Mouse (Mus musculus) CH12.LX (cell line): ENCODE data around the gene B3gntl1. TPM values are rescaled to one million over a fixed set of nuclear protein-coding genes. Genes with fewer than 3 reads are reported as not detected.

ENCODE experiments used
- DNase-seq: peaks from one replicate; pipeline ENCODE4 v3.0.0-alpha.2; 2013; ENCODE audit errors: extremely low read depth
- H3K27ac ChIP-seq: 2 replicates; pipeline ENCODE4 v1.5.1; 2012; ENCODE audit warnings: low read depth, mild to moderate bottlenecking, control low read depth, moderate library complexity; ENCODE audit not compliant: insufficient read depth
- H3K27me3 ChIP-seq: replicated peaks from 2 replicates; pipeline ENCODE3; 2012; ENCODE audit warnings: inconsistent platforms
- H3K36me3 ChIP-seq, 2 experiments: replicated peaks in 1 of 2; 2 replicates each; pipeline versions ENCODE3 to v1.6.1; 2012; ENCODE audit warnings: inconsistent platforms in 1 of 2, low read length in 1 of 2, mild to moderate bottlenecking in 1 of 2, mixed read lengths in 1 of 2, moderate library complexity in 1 of 2; ENCODE audit not compliant: control insufficient read depth in 1 of 2, insufficient read depth in 1 of 2
- H3K4me1 ChIP-seq, 2 experiments: 2 replicates each; pipeline ENCODE4 v1.6.1; 2012; ENCODE audit warnings: inconsistent platforms in 1 of 2, moderate library complexity in 1 of 2; ENCODE audit not compliant: insufficient read depth in 2 of 2, control insufficient read depth in 1 of 2
- H3K4me2 ChIP-seq: 2 replicates; pipeline ENCODE4 v1.6.1; 2012; ENCODE audit warnings: low read depth, mild to moderate bottlenecking, control low read depth; ENCODE audit not compliant: poor library complexity, insufficient read depth, severe bottlenecking
- H3K4me3 ChIP-seq, 3 experiments: fragments of 150-350 bp in 1 of 3; sonication (generic) in 1 of 3; replicated peaks in 1 of 3; 2 replicates each; pipeline versions ENCODE3 to v1.5.1; 2011 to 2012; ENCODE audit warnings: low read depth in 2 of 3, low read length in 2 of 3, mild to moderate bottlenecking in 2 of 3, moderate library complexity in 2 of 3, control low read depth in 1 of 3, improper control_type of control experiment in 1 of 3, inconsistent platforms in 1 of 3, mixed read lengths in 1 of 3; ENCODE audit not compliant: poor library complexity in 1 of 3
- H3K79me2 ChIP-seq: replicated peaks from 2 replicates; pipeline ENCODE4 v1.6.1; 2012; ENCODE audit warnings: mild to moderate bottlenecking, moderate library complexity; ENCODE audit not compliant: control insufficient read depth, poor library complexity, insufficient read depth, severe bottlenecking; ENCODE audit errors: extremely low read depth
- H3K9ac ChIP-seq: 2 replicates; pipeline ENCODE4 v1.6.1; 2012; ENCODE audit warnings: low read depth, mild to moderate bottlenecking, control low read depth, moderate library complexity; ENCODE audit not compliant: insufficient read depth
- H3K9me3 ChIP-seq: replicated peaks from 2 replicates; pipeline ENCODE3; 2012; ENCODE audit warnings: low read length, inconsistent platforms, mixed read lengths
- CHD1 ChIP-seq: IDR thresholded peaks from 2 replicates; pipeline ENCODE4 v1.6.1; 2012; ENCODE audit warnings: low read depth, low read length, improper control_type of control experiment, inconsistent platforms
- CHD2 ChIP-seq: IDR thresholded peaks from 2 replicates; pipeline ENCODE4 v1.6.1; 2011; ENCODE audit warnings: low read length, improper control_type of control experiment
- CTCF ChIP-seq, 2 experiments: IDR thresholded peaks in 1 of 2; conservative IDR thresholded peaks in 1 of 2; 2 replicates each; pipeline ENCODE4 v1.5.1; 2011 to 2012; ENCODE audit warnings: low read depth in 2 of 2, low read length in 2 of 2, improper control_type of control experiment in 1 of 2, inconsistent platforms in 1 of 2, mild to moderate bottlenecking in 1 of 2, moderate library complexity in 1 of 2
- E2F4 ChIP-seq: IDR thresholded peaks from 2 replicates; pipeline ENCODE4 v1.6.1; 2011; ENCODE audit warnings: low read depth, low read length, improper control_type of control experiment; ENCODE audit not compliant: insufficient replicate concordance
- ELF1 ChIP-seq: IDR thresholded peaks from 2 replicates; pipeline ENCODE4 v1.6.1; 2014; ENCODE audit warnings: low read depth, mild to moderate bottlenecking, inconsistent platforms, low read length, improper control_type of control experiment
- EP300 ChIP-seq: IDR thresholded peaks from 2 replicates; pipeline ENCODE4 v1.6.1; 2011; ENCODE audit warnings: low read length, improper control_type of control experiment
- ETS1 ChIP-seq: conservative IDR thresholded peaks from 2 replicates; pipeline ENCODE4 v1.6.1; 2012; ENCODE audit warnings: low read depth, mild to moderate bottlenecking, inconsistent platforms, low read length, improper control_type of control experiment, moderate library complexity
- GABPA ChIP-seq: IDR thresholded peaks from 2 replicates; pipeline ENCODE4 v1.6.1; 2012; ENCODE audit warnings: low read depth, low read length, improper control_type of control experiment, inconsistent platforms; ENCODE audit not compliant: insufficient replicate concordance
- HCFC1 ChIP-seq: IDR thresholded peaks from 2 replicates; pipeline ENCODE4 v1.6.1; 2012; ENCODE audit warnings: low read depth, mild to moderate bottlenecking, inconsistent platforms, low read length, improper control_type of control experiment
- IRF4 ChIP-seq: IDR thresholded peaks from 2 replicates; pipeline ENCODE4 v1.6.1; 2014; ENCODE audit warnings: low read depth, mild to moderate bottlenecking, inconsistent platforms, low read length, improper control_type of control experiment
- JUN ChIP-seq: IDR thresholded peaks from 2 replicates; pipeline ENCODE4 v1.6.1; 2011; ENCODE audit warnings: low read depth, mild to moderate bottlenecking, low read length, improper control_type of control experiment, moderate library complexity; ENCODE audit not compliant: insufficient read depth
- JUND ChIP-seq: conservative IDR thresholded peaks from 2 replicates; pipeline ENCODE4 v1.6.1; 2011; ENCODE audit warnings: low read depth, low read length, improper control_type of control experiment
- KAT2A ChIP-seq: IDR thresholded peaks from 2 replicates; pipeline ENCODE4 v1.6.1; 2012; ENCODE audit warnings: low read length, improper control_type of control experiment, inconsistent platforms; ENCODE audit not compliant: insufficient replicate concordance
- MAFK ChIP-seq: IDR thresholded peaks from 2 replicates; pipeline ENCODE4 v1.6.1; 2011; ENCODE audit warnings: low read length, improper control_type of control experiment; ENCODE audit not compliant: insufficient replicate concordance
- MAX ChIP-seq: IDR thresholded peaks from 2 replicates; pipeline ENCODE4 v1.6.1; 2011; ENCODE audit warnings: low read length, improper control_type of control experiment
- MAZ ChIP-seq: IDR thresholded peaks from 2 replicates; pipeline ENCODE4 v1.6.1; 2012; ENCODE audit warnings: low read depth, mild to moderate bottlenecking, inconsistent platforms, low read length, improper control_type of control experiment, moderate library complexity
- MXI1 ChIP-seq: IDR thresholded peaks from 2 replicates; pipeline ENCODE4 v1.6.1; 2011; ENCODE audit warnings: mild to moderate bottlenecking, low read depth, low read length, improper control_type of control experiment
- MYC ChIP-seq: IDR thresholded peaks from 2 replicates; pipeline ENCODE4 v1.6.1; 2011; ENCODE audit warnings: low read depth, mild to moderate bottlenecking, improper control_type of control experiment, low read length
- NELFE ChIP-seq: IDR thresholded peaks from 2 replicates; pipeline ENCODE4 v1.6.1; 2011; ENCODE audit warnings: low read depth, low read length, improper control_type of control experiment
- PAX5 ChIP-seq: IDR thresholded peaks from 2 replicates; pipeline ENCODE4 v1.6.1; 2012; ENCODE audit warnings: low read length, inconsistent platforms, mixed read lengths
- POLR2A ChIP-seq: IDR thresholded peaks from 2 replicates; pipeline ENCODE4 v1.6.1; 2011; ENCODE audit warnings: low read depth, mild to moderate bottlenecking, improper control_type of control experiment, low read length
- POLR2AphosphoS2 ChIP-seq: IDR thresholded peaks from 2 replicates; pipeline ENCODE4 v1.6.1; 2011; ENCODE audit warnings: low read depth, low read length, improper control_type of control experiment
- RAD21 ChIP-seq: IDR thresholded peaks from 2 replicates; pipeline ENCODE4 v1.6.1; 2011; ENCODE audit warnings: low read depth, mild to moderate bottlenecking, low read length, improper control_type of control experiment, moderate library complexity
- SIN3A ChIP-seq: IDR thresholded peaks from 2 replicates; pipeline ENCODE4 v1.6.1; 2012; ENCODE audit warnings: low read length, improper control_type of control experiment, inconsistent platforms
- SMC3 ChIP-seq: IDR thresholded peaks from 2 replicates; pipeline ENCODE4 v1.6.1; 2011; ENCODE audit warnings: low read depth, low read length, improper control_type of control experiment
- TBP ChIP-seq: conservative IDR thresholded peaks from 2 replicates; pipeline ENCODE4 v1.6.1; 2011; ENCODE audit warnings: low read depth, low read length, improper control_type of control experiment
- TCF12 ChIP-seq: IDR thresholded peaks from 2 replicates; pipeline ENCODE4 v1.6.1; 2014; ENCODE audit warnings: low read depth, mild to moderate bottlenecking, inconsistent platforms, low read length, improper control_type of control experiment
- USF1 ChIP-seq: IDR thresholded peaks from 2 replicates; pipeline ENCODE4 v1.6.1; 2014; ENCODE audit warnings: low read depth, mild to moderate bottlenecking, inconsistent platforms, low read length, improper control_type of control experiment
- USF2 ChIP-seq: conservative IDR thresholded peaks from 2 replicates; pipeline ENCODE4 v1.6.1; 2011; ENCODE audit warnings: low read depth, low read length, improper control_type of control experiment
- ZC3H11A ChIP-seq: IDR thresholded peaks from 2 replicates; pipeline ENCODE4 v1.6.1; 2012; ENCODE audit warnings: low read depth, mild to moderate bottlenecking, inconsistent platforms, low read length, improper control_type of control experiment
- ZKSCAN1 ChIP-seq: IDR thresholded peaks from 2 replicates; pipeline ENCODE4 v1.6.1; 2012; ENCODE audit warnings: low read depth, inconsistent platforms, low read length, improper control_type of control experiment, borderline replicate concordance
- ZMIZ1 ChIP-seq: IDR thresholded peaks from 2 replicates; pipeline ENCODE4 v1.6.1; 2012; ENCODE audit warnings: low read depth, mild to moderate bottlenecking, inconsistent platforms, low read length, improper control_type of control experiment
- ZNF384 ChIP-seq: IDR thresholded peaks from 2 replicates; pipeline ENCODE4 v1.6.1; 2012; ENCODE audit warnings: low read depth, low read length, improper control_type of control experiment, inconsistent platforms
- dilution Hi-C: fragments of 300-500 bp; cut with MboI; formaldehyde crosslinking; loops from 2 replicates; pipeline ENCODE4 v1.14.3; 2020; ENCODE audit warnings: low sequenced_read_pairs; ENCODE audit not compliant: extremely low pct_unique_long_range_greater_than_20kb, extremely low pct_ligation_motif_present
- in situ Hi-C: fragments of 300-500 bp; cut with MboI; formaldehyde crosslinking; loops from 3 replicates; pipeline ENCODE4 v1.14.3; 2019; ENCODE audit warnings: low sequenced_read_pairs, low pct_ligation_motif_present, low pct_unique_long_range_greater_than_20kb, mixed read lengths
- polyA plus RNA-seq: library from polyadenylated mRNA; unstranded; fragments of >175 nt; gene quantifications from 2 replicates; pipeline ENCODE4 v1.2.1, GENCODE M21; 2012; ENCODE audit warnings: low read depth; ENCODE audit not compliant: insufficient read length
- total RNA-seq, 2 experiments: library from RNA; depleted of rRNA; stranded (reverse); fragments of 300-350 nt in 1 of 2; fragments of >200 nt in 1 of 2; gene quantifications; 2 replicates each; pipeline ENCODE4 v1.2.3; 2012 to 2014

The B3gntl1 gene
- total and polyA plus RNA-seq, 3 experiments: 7.3 to 10.3 (median 8.7) TPM

DNA sequence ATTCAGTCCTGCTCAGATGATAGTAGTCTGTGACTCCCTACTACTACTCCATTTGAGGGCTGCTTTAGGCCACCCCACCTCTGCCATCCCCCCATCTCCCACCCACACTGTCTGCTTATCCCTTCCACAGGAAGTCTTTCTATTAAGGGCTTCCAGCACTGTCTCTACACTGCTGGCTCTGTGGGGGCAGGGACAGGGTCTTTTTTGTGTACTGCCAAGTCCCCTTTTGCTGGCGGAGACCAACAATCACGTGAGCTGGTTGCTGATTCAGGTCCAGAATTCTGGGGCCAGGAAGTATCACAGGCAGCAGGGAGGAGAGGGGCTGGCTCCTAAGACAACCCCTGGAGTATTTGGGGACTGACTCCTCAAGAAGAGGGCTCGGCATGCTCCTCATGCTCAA is 10.3 kb upstream of the B3gntl1 start:
- no peak for DNase-seq
- no peaks in the 10 kb centered on the region for H3K79me2 ChIP-seq
- no peak overlapping the region for H3K27ac ChIP-seq
- no peak overlapping the region for H3K4me3 ChIP-seq
- no peak overlapping the region for H3K9ac ChIP-seq
- TF ChIP-seq HCFC1 (no peak), TBP (no peak), MAFK (no peak), SIN3A (no peak), SMC3 (no peak), TCF12 (no peak), E2F4 (no peak), MAZ (no peak), MYC (no peak), USF1 (no peak), JUND (no peak), RAD21 (no peak), MXI1 (no peak), JUN (no peak), IRF4 (no peak), ELF1 (no peak), CTCF (conservative IDR thresholded peaks at IDR 0.05 in 1 of 2, IDR thresholded peaks at IDR 0.05 in 1 of 2; ENCODE audit: low read depth in 2 of 2, low read length in 2 of 2) (no peak)
- TF ChIP-seq, all 38 proteins: peak for 0
- in situ Hi-C loops: no loop called here
- Histone ChIP-seq H3K4me1 (no peaks in the 10 kb centered on the region), H3K9me3 (no peaks in the 10 kb centered on the region), H3K36me3 (no peaks in the 10 kb centered on the region), H3K4me2 (no peak overlapping the region), H3K27me3 (no peaks in the 10 kb centered on the region)
- dilution Hi-C loops: no loop called here

DNA sequence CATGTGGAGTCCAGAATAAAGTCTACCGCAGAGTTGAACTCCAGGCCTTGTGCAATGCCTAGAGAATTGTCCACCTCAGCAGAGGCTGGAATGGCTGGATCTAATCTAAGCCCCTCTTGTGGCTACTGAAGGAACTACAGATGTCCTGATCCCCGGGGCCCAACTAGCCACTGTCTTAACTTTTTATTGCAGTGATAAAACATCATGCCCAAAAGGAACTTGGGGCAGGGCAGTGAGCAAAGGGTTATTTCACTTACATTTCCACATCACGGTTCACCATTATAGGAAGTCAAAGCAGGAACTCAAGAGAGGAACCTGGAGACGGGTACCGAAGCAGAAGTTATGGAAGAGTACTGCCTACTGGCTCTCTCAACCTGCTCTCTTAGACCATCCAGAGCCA is 7.8 kb upstream of the B3gntl1 start:
- Histone ChIP-seq H3K9ac (no peak overlapping the region), H3K4me1 (no peaks in the 10 kb centered on the region), H3K27me3 (no peaks in the 10 kb centered on the region), H3K4me2 (no peak overlapping the region), H3K27ac (no peak overlapping the region), H3K79me2 (no peaks in the 10 kb centered on the region), H3K4me3 (no peak overlapping the region), H3K36me3 (no peaks in the 10 kb centered on the region), H3K9me3 (peaks cover 6% of the 10 kb centered on the region)
- in situ Hi-C loops (no loop called here), dilution Hi-C loops (no loop called here)
- DNase-seq: peak; percentile 35
- no peak for TF ChIP-seq E2F4
- TF ChIP-seq GABPA: no peak
- TF ChIP-seq ZNF384: no peak
- TF ChIP-seq USF2: no peak
- TF ChIP-seq ZMIZ1: no peak
- TF ChIP-seq ETS1: no peak
- TF ChIP-seq HCFC1: no peak
- no peak for TF ChIP-seq IRF4
- no peak for TF ChIP-seq NELFE
- TF ChIP-seq PAX5: no peak
- 0 out of 2 replicates have a peak, but pooled peaks have one; percentile 34 for TF ChIP-seq MAX
- no peak for TF ChIP-seq ZC3H11A
- TF ChIP-seq TBP: no peak
- TF ChIP-seq RAD21: peak; percentile 49
- no peak for TF ChIP-seq USF1
- peak; percentile 75 for TF ChIP-seq SMC3
- TF ChIP-seq KAT2A: no peak
- no peak for TF ChIP-seq JUN
- TF ChIP-seq ZKSCAN1: no peak
- TF ChIP-seq MAFK: peak; percentile 65
- no peak for TF ChIP-seq POLR2A
- TF ChIP-seq EP300: no peak
- peak; percentile 58 to 76 for TF ChIP-seq CTCF (conservative IDR thresholded peaks at IDR 0.05 in 1 of 2, IDR thresholded peaks at IDR 0.05 in 1 of 2; ENCODE audit: low read depth in 2 of 2, low read length in 2 of 2)
- no peak for TF ChIP-seq CHD2
- no peak for TF ChIP-seq CHD1
- TF ChIP-seq POLR2AphosphoS2: no peak
- no peak for TF ChIP-seq MXI1
